Mouse (Mus musculus) lung, embryonic 15.5 days (tissue): ENCODE results near the gene Mcrip2. TPM values are rescaled to one million over a fixed set of nuclear protein-coding genes. Genes with fewer than 3 reads are reported as not detected.
A peak's percentile ranks its signal among the peaks of the same experiment; 100 is the strongest.

Source experiments
- ATAC-seq: fragments of 200-750 bp; cut with Nextera tagmentation; 2 replicates; pipeline ENCODE4 v1.8.0; 2017; ENCODE audit warnings: moderate number of reproducible peaks, borderline replicate concordance; ENCODE audit not compliant: low FRiP score, low TSS enrichment; ENCODE audit errors: extremely low read depth
- H3K27ac ChIP-seq: fragments of 300-500 bp; sonication (generic); 2 replicates; pipeline ENCODE4 v1.5.1; 2015; ENCODE audit warnings: moderate library complexity, mild to moderate bottlenecking, inconsistent platforms
- H3K27me3 ChIP-seq: fragments of 300-500 bp; sonication (generic); 2 replicates; pipeline ENCODE4 v1.6.1; 2015; ENCODE audit warnings: inconsistent platforms
- H3K36me3 ChIP-seq: fragments of 300-500 bp; sonication (generic); 2 replicates; pipeline ENCODE4 v1.6.1; 2015; ENCODE audit warnings: inconsistent platforms
- H3K4me1 ChIP-seq: fragments of 300-500 bp; sonication (generic); 2 replicates; pipeline ENCODE4 v1.6.1; 2015; ENCODE audit warnings: inconsistent platforms
- H3K4me2 ChIP-seq: fragments of 300-500 bp; sonication (generic); 2 replicates; pipeline ENCODE4 v1.6.1; 2015; ENCODE audit warnings: inconsistent platforms, mild to moderate bottlenecking, moderate library complexity
- H3K4me3 ChIP-seq: fragments of 300-500 bp; sonication (generic); 2 replicates; pipeline ENCODE4 v1.5.1; 2015; ENCODE audit warnings: mild to moderate bottlenecking, inconsistent platforms
- H3K9ac ChIP-seq: fragments of 300-500 bp; sonication (generic); 2 replicates; pipeline ENCODE4 v1.6.1; 2015; ENCODE audit warnings: inconsistent platforms
- H3K9me3 ChIP-seq: fragments of 300-500 bp; sonication (generic); 2 replicates; pipeline ENCODE4 v1.6.1; 2016; ENCODE audit warnings: inconsistent platforms
- WGBS: fragments of 180-500 bp; shearing (Covaris S2); methylation state at CpG from one replicate; pipeline ENCODE4 v1.1.7; 2015; 5-methylcytosine and 5-hydroxymethylcytosine counted together
- polyA plus RNA-seq: library from polyadenylated mRNA; unstranded; fragments of >200 nt; fragmentation: Nextera tagmentation; extraction: Ambion mirVana; gene quantifications from 2 replicates; pipeline ENCODE4 v1.2.1, GENCODE M21; 2015

Gene Mcrip2
- polyA plus RNA-seq, 1 experiment from 2014 or later: 18.1 TPM

DNA sequence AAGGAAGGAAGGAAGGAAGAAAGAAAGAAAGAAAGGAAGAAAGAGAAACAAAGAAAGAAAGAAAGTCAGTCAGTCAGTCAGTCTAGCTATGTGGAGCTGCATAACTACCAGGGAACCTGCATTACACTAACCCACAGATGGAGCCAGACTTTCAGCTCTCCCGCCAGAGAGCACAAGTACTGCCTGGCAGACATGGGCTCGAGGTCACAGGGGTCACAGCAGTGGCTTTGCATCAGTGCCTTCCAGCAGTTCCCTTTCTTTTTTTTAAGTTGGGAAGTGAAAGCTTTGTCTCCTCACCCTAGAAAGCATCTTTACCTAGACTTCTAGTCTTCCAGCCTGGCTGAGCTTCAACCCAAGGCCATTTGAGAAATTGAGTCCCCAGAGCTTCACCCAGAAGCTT is 26.9 kb upstream of the Mcrip2 start:
- peaks cover 3% of the 10 kb centered on the region; the same call in 1 of the 2 replicates for H3K36me3 ChIP-seq
- WGBS: 66% methylated on average over 2 of the region's 2 CpGs
- no peak for ATAC-seq
- H3K4me1 ChIP-seq: no peaks in the 10 kb centered on the region
- H3K9ac ChIP-seq: no peak overlapping the region
- no peak overlapping the region for H3K27ac ChIP-seq
- H3K4me3 ChIP-seq: no peak overlapping the region
- H3K27me3 ChIP-seq: no peaks in the 10 kb centered on the region
- H3K9me3 ChIP-seq: no peaks in the 10 kb centered on the region
- H3K4me2 ChIP-seq: no peak overlapping the region

GRCm38 (mm10) chr17:25893975-25894617 is 25.5 kb upstream of the Mcrip2 start:
- Histone ChIP-seq H3K4me1 (no peaks in the 10 kb centered on the region), H3K9ac (no peak overlapping the region), H3K9me3 (no peaks in the 10 kb centered on the region), H3K27me3 (no peaks in the 10 kb centered on the region), H3K4me3 (no peak overlapping the region), H3K27ac (no peak overlapping the region), H3K4me2 (no peak overlapping the region), H3K36me3 (peaks cover 8% of the 10 kb centered on the region; the same call in 1 of the 2 replicates)
- WGBS: 30% methylated on average over 2 of the region's 2 CpGs
- ATAC-seq: peak; percentile 64; the same call in 1 of the 2 replicates

GRCm38 (mm10) chr17:25888837-25889236 is 20.3 kb upstream of the Mcrip2 start:
- Histone ChIP-seq H3K27ac (no peak overlapping the region), H3K4me2 (no peak overlapping the region), H3K27me3 (no peaks in the 10 kb centered on the region), H3K9ac (no peak overlapping the region), H3K9me3 (no peaks in the 10 kb centered on the region), H3K36me3 (peaks cover 16% of the 10 kb centered on the region), H3K4me3 (no peak overlapping the region), H3K4me1 (no peaks in the 10 kb centered on the region)
- 87% methylated on average over 3 of the region's 3 CpGs for WGBS
- no peak for ATAC-seq

DNA sequence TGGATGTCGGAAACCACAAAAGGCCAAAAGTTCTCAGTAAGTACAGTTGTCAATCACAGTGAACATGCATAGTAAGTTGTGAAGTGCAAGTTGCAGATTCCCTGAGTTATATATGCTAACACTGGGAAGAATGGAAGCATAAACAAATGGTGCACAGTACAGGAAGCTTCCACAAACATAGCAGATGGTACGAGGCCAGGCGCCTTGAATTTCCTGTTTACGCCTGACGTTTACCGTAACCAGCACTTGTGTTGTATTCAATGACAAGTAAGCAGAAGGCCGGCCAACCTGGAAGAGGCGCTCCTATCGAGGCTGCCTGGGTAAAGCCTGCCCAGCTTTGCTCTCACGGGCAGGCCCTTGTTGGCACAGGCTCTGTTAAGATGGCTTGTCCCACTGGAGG is 18.9 kb upstream of the Mcrip2 start:
- Histone ChIP-seq H3K27me3 (no peaks in the 10 kb centered on the region), H3K9ac (no peak overlapping the region), H3K9me3 (no peaks in the 10 kb centered on the region), H3K4me3 (no peak overlapping the region), H3K27ac (no peak overlapping the region), H3K4me2 (no peak overlapping the region), H3K36me3 (peaks cover 29% of the 10 kb centered on the region), H3K4me1 (no peaks in the 10 kb centered on the region)
- ATAC-seq: peak; percentile 17; the same call in 1 of the 2 replicates
- 69% methylated on average over 10 of the region's 10 CpGs for WGBS

GRCm38 (mm10) chr17:25886806-25887205 is 18.2 kb upstream of the Mcrip2 start:
- Histone ChIP-seq H3K27me3 (no peaks in the 10 kb centered on the region), H3K36me3 (peaks cover 29% of the 10 kb centered on the region), H3K9me3 (no peaks in the 10 kb centered on the region), H3K4me1 (no peaks in the 10 kb centered on the region), H3K4me3 (no peak overlapping the region), H3K9ac (no peak overlapping the region), H3K27ac (no peak overlapping the region), H3K4me2 (no peak overlapping the region)
- ATAC-seq: no peak

- Histone ChIP-seq H3K4me2 (no peak overlapping the region), H3K4me1 (no peaks in the 10 kb centered on the region), H3K27ac (no peak overlapping the region), H3K9me3 (no peaks in the 10 kb centered on the region), H3K9ac (no peak overlapping the region), H3K36me3 (peaks cover 29% of the 10 kb centered on the region), H3K27me3 (no peaks in the 10 kb centered on the region), H3K4me3 (no peak overlapping the region)
- WGBS: 76% methylated on average over 4 of the region's 4 CpGs
- ATAC-seq: no peak
Measured at GRCm38 (mm10) chr17:25885636-25886035, 17.1 kb upstream of the Mcrip2 start.

DNA sequence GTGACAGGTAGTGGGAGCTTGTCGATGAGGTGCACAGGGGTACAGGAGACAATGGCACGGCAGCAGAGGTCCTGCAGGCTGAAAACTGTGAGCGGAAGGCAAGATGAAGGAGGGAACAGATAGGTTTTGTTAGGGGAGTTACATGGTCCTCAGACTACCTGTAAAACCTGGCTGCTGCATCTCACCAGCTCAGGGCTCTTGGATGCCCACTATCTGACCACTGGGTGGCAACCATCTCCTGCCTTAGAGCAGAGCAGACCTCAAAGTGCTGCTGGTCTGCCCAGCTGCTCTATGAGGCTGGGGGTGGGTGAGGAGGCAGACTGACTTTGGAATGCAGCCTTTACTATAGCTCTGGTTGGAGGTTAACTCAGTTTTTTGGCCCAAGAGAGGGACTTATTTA is 15.3 kb upstream of the Mcrip2 start:
- Histone ChIP-seq H3K27ac (no peak overlapping the region), H3K4me2 (no peak overlapping the region), H3K36me3 (peaks cover 25% of the 10 kb centered on the region), H3K9ac (no peak overlapping the region), H3K27me3 (no peaks in the 10 kb centered on the region), H3K9me3 (no peaks in the 10 kb centered on the region), H3K4me3 (no peak overlapping the region), H3K4me1 (no peaks in the 10 kb centered on the region)
- no peak for ATAC-seq
- WGBS: 89% methylated on average over 3 of the region's 3 CpGs

DNA sequence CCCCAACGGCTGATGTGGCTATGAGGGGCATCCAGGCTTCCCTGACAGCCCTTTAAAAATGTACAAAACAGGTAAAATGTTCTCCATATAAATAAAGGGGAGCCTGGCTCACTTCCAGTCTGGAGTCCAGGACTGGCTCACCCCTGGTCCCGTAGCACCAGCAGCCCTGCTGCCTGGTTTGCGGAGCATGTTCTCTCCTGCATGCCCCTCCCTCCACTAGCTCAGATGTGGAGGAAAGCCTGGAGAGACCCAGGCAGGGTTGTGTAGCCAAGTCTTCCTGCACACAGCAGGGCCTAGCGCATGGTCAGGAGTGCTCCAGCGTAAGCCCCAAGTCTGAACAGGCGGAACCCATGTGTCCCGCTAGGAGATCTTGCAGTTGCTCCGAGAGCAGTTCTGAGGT is 14.7 kb upstream of the Mcrip2 start:
- peaks cover 29% of the 10 kb centered on the region for H3K36me3 ChIP-seq
- 84% methylated on average over 8 of the region's 8 CpGs for WGBS
- H3K27ac ChIP-seq: no peak overlapping the region
- no peak overlapping the region for H3K4me2 ChIP-seq
- no peaks in the 10 kb centered on the region for H3K9me3 ChIP-seq
- no peak for ATAC-seq
- H3K4me1 ChIP-seq: no peaks in the 10 kb centered on the region
- no peak overlapping the region for H3K9ac ChIP-seq
- H3K27me3 ChIP-seq: no peaks in the 10 kb centered on the region
- no peak overlapping the region for H3K4me3 ChIP-seq

DNA sequence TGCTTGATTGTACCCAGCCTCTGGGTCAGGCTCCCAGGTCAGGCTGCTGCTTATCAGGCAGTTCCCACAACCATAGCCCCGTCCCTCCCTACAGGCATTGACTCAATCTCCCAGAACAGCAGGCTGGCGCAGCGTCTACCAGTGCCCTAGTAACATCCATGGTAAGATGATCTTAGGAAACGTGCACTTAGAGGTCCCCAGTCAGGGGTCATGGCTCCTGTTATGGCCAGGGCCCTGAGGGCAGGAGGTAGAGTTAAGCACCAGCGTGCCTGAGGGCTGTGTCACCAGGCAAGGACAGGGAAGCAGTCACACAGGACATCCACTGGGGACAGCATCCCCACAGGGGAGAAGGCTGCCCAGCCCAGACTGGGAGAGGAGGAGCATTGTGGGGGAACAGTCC is 13.7 kb upstream of the Mcrip2 start:
- Histone ChIP-seq H3K4me3 (no peak overlapping the region), H3K9ac (no peak overlapping the region), H3K27me3 (no peaks in the 10 kb centered on the region), H3K27ac (no peak overlapping the region), H3K4me1 (no peaks in the 10 kb centered on the region), H3K36me3 (peaks cover 36% of the 10 kb centered on the region), H3K4me2 (no peak overlapping the region), H3K9me3 (no peaks in the 10 kb centered on the region)
- ATAC-seq: no peak
- WGBS: 36% methylated on average over 5 of the region's 5 CpGs

- Histone ChIP-seq H3K9ac (no peak overlapping the region), H3K36me3 (peaks cover 36% of the 10 kb centered on the region), H3K4me2 (no peak overlapping the region), H3K4me3 (no peak overlapping the region), H3K27me3 (no peaks in the 10 kb centered on the region), H3K9me3 (no peaks in the 10 kb centered on the region), H3K27ac (no peak overlapping the region), H3K4me1 (0 out of 2 replicates have a peak, but pooled peaks cover under 1% of the 10 kb centered on the region)
- 40% methylated on average over 4 of the region's 4 CpGs for WGBS
- ATAC-seq: no peak
Measured at GRCm38 (mm10) chr17:25881691-25882090, 13.1 kb upstream of the Mcrip2 start.

GRCm38 (mm10) chr17:25880913-25881641 is 12.5 kb upstream of the Mcrip2 start:
- peaks cover 6% of the 10 kb centered on the region for H3K4me1 ChIP-seq
- no peak for ATAC-seq
- H3K9ac ChIP-seq: no peak overlapping the region; the same call in 1 of the 2 replicates
- H3K4me3 ChIP-seq: no peak overlapping the region
- H3K27ac ChIP-seq: no peak overlapping the region
- H3K36me3 ChIP-seq: peaks cover 36% of the 10 kb centered on the region
- H3K4me2 ChIP-seq: no peak overlapping the region
- 16% methylated on average over 5 of the region's 5 CpGs for WGBS
- no peaks in the 10 kb centered on the region for H3K9me3 ChIP-seq
- H3K27me3 ChIP-seq: no peaks in the 10 kb centered on the region

- ATAC-seq: no peak
- Histone ChIP-seq H3K4me1 (peaks cover 11% of the 10 kb centered on the region), H3K4me2 (no peak within 1 kb of the TSS), H3K36me3 (peaks cover 36% of the 10 kb centered on the region), H3K27me3 (no peaks in the 10 kb centered on the region), H3K4me3 (no peak within 1 kb of the TSS), H3K9ac (no peak within 1 kb of the TSS; the same call in 1 of the 2 replicates), H3K27ac (no peak within 1 kb of the TSS), H3K9me3 (no peaks in the 10 kb centered on the region)
- 36% methylated on average over 5 of the region's 5 CpGs for WGBS
Measured at GRCm38 (mm10) chr17:25880196-25880910, 11.8 kb upstream of the Mcrip2 start, which contains the start of gene Wfikkn1. Gene Wfikkn1 (minus strand): TSS chr17:25880858.
